Comparison of ENCODE assay signal across 14 mouse cellular contexts in genomic region chr8:121580465-121580864, GRCm38 (mm10). TPM values are rescaled to one million over a fixed set of nuclear protein-coding genes. Genes with fewer than 3 reads are reported as not detected.
DNase-seq lines count a peak whose midpoint lies in the region; TF ChIP-seq lines count a peak whose summit lies in the region.
"Had no signal": no experiment of that assay in that cellular context is flagged by ENCODE, and none has a peak within 500 bp of the region (broad histone marks: within the 10 kb centered on the region; RNA-seq: fewer than 3 reads in every experiment).

No protein-coding gene starts in this region.

- TF ChIP-seq CTCF in liver, adult 2 months (IDR thresholded peaks at IDR 0.05; ENCODE audit: low read depth, low read length), result no peak

- H3K4me1 ChIP-seq in liver, adult 2 months (ENCODE audit: control insufficient read depth, insufficient read depth, low read length), result peaks cover 22% of the 10 kb centered on the region

- peak; percentile 98 for DNase-seq in liver, adult 2 months (ENCODE audit: extremely low read depth, low read depth, low spot score)
- DNase-seq in liver, result no peak
- peak; percentile 69 for DNase-seq in NIH3T3 (ENCODE audit: low read depth)
- DNase-seq in lung, adult 18-20 months, result peak; percentile 75 to 88
- DNase-seq in frontal cortex, postnatal 10 days (ENCODE audit: low spot score in 2 of 2), result no peak
- DNase-seq in urinary bladder, postnatal 10 days (ENCODE audit: low spot score), result no peak
- DNase-seq in urinary bladder, postnatal 25 days (ENCODE audit: low spot score), result no peak
- DNase-seq: heart, postnatal 36 days; kidney, adult 18-20 months; layer of hippocampus, adult 9-11 months; thymus, postnatal 25 days had no signal

- peaks cover 24% of the 10 kb centered on the region; the same call in 1 of the 2 replicates for H3K79me2 ChIP-seq in liver, adult 2 months (ENCODE audit: control insufficient read depth, insufficient read depth, low read length)
- H3K79me2 ChIP-seq in myocyte (ENCODE audit: control insufficient read depth, insufficient read depth), result peaks cover 16% of the 10 kb centered on the region

- no peaks in the 10 kb centered on the region for H3K36me3 ChIP-seq in liver, adult 2 months (ENCODE audit: control insufficient read depth, insufficient read depth, low read length)
- H3K36me3 ChIP-seq in myocyte (ENCODE audit: control insufficient read depth, insufficient read depth), result no peaks in the 10 kb centered on the region

- H3K27me3 ChIP-seq in liver, adult 2 months (ENCODE audit: control insufficient read depth, insufficient read depth, low read length), result no peaks in the 10 kb centered on the region
- no peaks in the 10 kb centered on the region for H3K27me3 ChIP-seq in myocyte (ENCODE audit: control insufficient read depth, insufficient read depth, insufficient read length)

- H3K9ac ChIP-seq in liver, adult 2 months (ENCODE audit: low read depth, low read length), result no peak overlapping the region

- peak overlapping the region; percentile 46 for H3K4me2 ChIP-seq in myocyte (ENCODE audit: low read depth)

- 12% methylated on average over 9 of the region's 9 CpGs for WGBS in liver, adult 2 months

- H3K27ac ChIP-seq in liver, adult 2 months (replicated peaks; ENCODE audit: insufficient read depth, low read depth, low read length), result peak overlapping the region; percentile 98

- H3K4me3 ChIP-seq in liver, adult 2 months (ENCODE audit: insufficient read depth, low read depth, low read length), result no peak overlapping the region
- H3K4me3 ChIP-seq in myocyte, result no peak overlapping the region

- H3ac ChIP-seq in myocyte (ENCODE audit: control insufficient read depth, insufficient read length), result no peak overlapping the region

- no peak for TF ChIP-seq POLR2A in liver, adult 2 months (IDR thresholded peaks at IDR 0.05; ENCODE audit: extremely low read depth, insufficient read depth, low read length)
- TF ChIP-seq POLR2A in myocyte (IDR thresholded peaks at IDR 0.05; ENCODE audit: insufficient read length, low read depth), result no peak

TF ChIP-seq in myocyte, 11 proteins besides CTCF, POLR2A, EP300 and RAD21:
- TF ChIP-seq MAX (IDR thresholded peaks at IDR 0.05; ENCODE audit: low read depth) (no peak), CEBPB (IDR thresholded peaks at IDR 0.05; ENCODE audit: insufficient read depth, poor library complexity, severe bottlenecking) (peak; percentile 54; the same call in 1 of the 2 replicates), POLR2AphosphoS2 (IDR thresholded peaks at IDR 0.05; ENCODE audit: insufficient read length, low read depth) (no peak), USF1 (IDR thresholded peaks at IDR 0.05; ENCODE audit: low read depth) (no peak), MYOG (IDR thresholded peaks at IDR 0.05; ENCODE audit: control insufficient read depth in 1 of 3, insufficient read depth in 1 of 3, insufficient read length in 2 of 3, low read depth in 2 of 3) (peak in 2 of 3 experiments; percentile 13 to 74), MYOD1 (IDR thresholded peaks at IDR 0.05; ENCODE audit: control insufficient read depth in 1 of 3, insufficient read length in 2 of 3, low read depth in 2 of 3) (peak in 1 of 3 experiments; percentile 54)

RNA-seq across cellular contexts. Expression of gene Fbxo31, which starts 1.9 kb away (rescaled TPM):
- 25.1 and 35.9 TPM in 2 replicates for total RNA-seq in liver, adult 2 months (2014; rRNA removed)
- 23.0 and 26.5 TPM in 2 replicates for polyA plus RNA-seq in liver, adult 2 months (2012; rRNA removed)
- polyA plus RNA-seq in myocyte (2012; fragmentation: generic; extraction: Trizol), result 23.3 TPM

RNA-seq across cellular contexts. Expression of gene Map1lc3b, which starts 9.7 kb away (rescaled TPM):
- total RNA-seq in liver, adult 2 months (2014; rRNA removed), result 61.9 and 79.7 TPM in 2 replicates
- 45.9 and 48.2 TPM in 2 replicates for polyA plus RNA-seq in liver, adult 2 months (2012; rRNA removed)
- 186 TPM for polyA plus RNA-seq in myocyte (2012; fragmentation: generic; extraction: Trizol)

RNA-seq across cellular contexts. Expression of gene 1700018B08Rik, which starts 36.3 kb away (rescaled TPM):
- total RNA-seq in liver, adult 2 months (2014; rRNA removed), result not detected in 2 replicates
- polyA plus RNA-seq in liver, adult 2 months (2012; rRNA removed), result not detected in 2 replicates
- not detected for polyA plus RNA-seq in myocyte (2012; fragmentation: generic; extraction: Trizol)
- total RNA-seq: heart, postnatal 36 days had no signal
- polyA plus RNA-seq: forebrain, embryonic 11.5 days; limb, embryonic 14.5 days had no signal

Comparison
In these comparisons a context has a peak if more than half of its experiments do, and no peak if none do; other contexts are left out.
1. DNase-seq: peak in liver, adult 2 months (single experiment), NIH3T3 (single experiment) and lung, adult 18-20 months (2 of 2); none in liver (single experiment), frontal cortex, postnatal 10 days (0 of 2), urinary bladder, postnatal 10 days (single experiment) and urinary bladder, postnatal 25 days (single experiment).